Mouse (Mus musculus): ENCODE data around the gene Tdo2. TPM values are rescaled to one million over a fixed set of nuclear protein-coding genes. Genes with fewer than 3 reads are reported as not detected.

Tdo2 gene
- total RNA-seq (2023) = not detected

GRCm38 (mm10) chr3:81976102-81976501 lies at the start of gene Tdo2:
Gene Tdo2 (minus strand): TSS chr3:81976202.

GRCm38 (mm10) chr3:81981990-81982389 lies 6.0 kb upstream of the Tdo2 start, which contains the start of gene Asic5:
Gene Asic5 (plus strand): TSS chr3:81982290.

GRCm38 (mm10) chr3:81932141-81933101 lies 43.6 kb downstream of the Tdo2 start, which contains the start of gene Ctso:
Gene Ctso (plus strand): TSS chr3:81932601.

Other genes with a start within 250 kb of the Tdo2 start
- gene Ctso, start 43.6 kb downstream of the Tdo2 start, total RNA-seq (2023) = 30.1 TPM
- gene Asic5, start 6.1 kb upstream of the Tdo2 start, total RNA-seq (2023) = not detected
- 8.5 TPM for gene Gucy1b1, start 98.5 kb upstream of the Tdo2 start, total RNA-seq (2023)
- gene Gucy1a1, start 169.6 kb upstream of the Tdo2 start, total RNA-seq (2023) = 2.5 TPM

Data from CD4-positive naive resting alpha-beta T cell, adult 57 days (primary cell).